Mouse (Mus musculus): ENCODE results near the gene Macrod1.

GRCm38 (mm10) chr19:7246021-7246420, 189.4 kb downstream of the Macrod1 start:
- no peak for TF ChIP-seq CTCF (IDR thresholded peaks at IDR 0.05; ENCODE audit: extremely low read depth, insufficient read depth, insufficient read length, insufficient replicate concordance)
- TF ChIP-seq POLR2A (IDR thresholded peaks at IDR 0.05; ENCODE audit: low read depth, low read length) = no peak

Measured in spleen, adult 2 months (tissue).